Mouse (Mus musculus) thymus, adult 2 months (tissue): ENCODE measurements around the gene Gm49380.

Experiments used
- CTCF ChIP-seq: fragments of 200-500 bp; IDR thresholded peaks from 2 replicates; pipeline ENCODE4 v1.5.1; 2012; ENCODE audit warnings: mild to moderate bottlenecking, control low read depth, low read length, moderate library complexity, borderline replicate concordance; ENCODE audit not compliant: control insufficient read depth, poor library complexity, insufficient read depth; ENCODE audit errors: extremely low read depth
- POLR2A ChIP-seq: fragments of 200-500 bp; IDR thresholded peaks from 2 replicates; pipeline ENCODE4 v1.6.1; 2012; ENCODE audit warnings: mild to moderate bottlenecking, low read length, control low read depth, moderate library complexity; ENCODE audit not compliant: control insufficient read depth, poor library complexity, insufficient read depth; ENCODE audit errors: extremely low read depth

- TF ChIP-seq POLR2A (no peak), CTCF (no peak)
Measured at GRCm38 (mm10) chr9:44137846-44138245, 24.5 kb upstream of the Gm49380 start.
